Mouse (Mus musculus) inflammation-experienced regulatory T-cells, adult 6 months (primary cell): ENCODE results near the gene Cenpp. TPM values are rescaled to one million over a fixed set of nuclear protein-coding genes. Genes with fewer than 3 reads are reported as not detected.

Experiments
- ATAC-seq: one replicate; pipeline ENCODE4 v1.8.0; 2017
- polyA plus RNA-seq, 3 experiments: library from polyadenylated mRNA; unstranded; fragments of 100-300 nt; shearing (Covaris generic); gene quantifications; one replicate each; pipeline ENCODE4 v1.2.1; 2017

Cenpp gene
- polyA plus RNA-seq, 3 experiments from 2014 or later: 1.8 to 19.9 (median 2.4) TPM

DNA sequence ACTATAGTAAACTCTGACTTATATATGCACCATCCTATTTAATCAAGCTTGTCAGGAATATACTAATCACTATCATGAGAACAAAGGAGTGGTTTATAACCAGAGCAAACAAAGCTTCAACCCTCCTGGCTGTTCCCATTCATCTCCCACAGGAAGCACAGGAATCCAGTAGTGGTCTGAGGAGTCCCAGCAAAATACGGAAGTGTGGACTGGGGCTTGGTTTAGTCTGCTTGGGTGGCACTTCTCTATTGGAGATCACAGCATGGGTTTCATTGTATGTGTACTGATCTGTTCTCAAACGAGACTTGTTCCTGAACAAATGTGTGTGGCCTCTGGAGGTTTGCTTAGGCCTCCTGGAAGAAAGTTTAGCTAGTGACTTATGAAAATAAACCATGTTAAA lies 133.8 kb downstream of the Cenpp start:
- ATAC-seq: no peak

DNA sequence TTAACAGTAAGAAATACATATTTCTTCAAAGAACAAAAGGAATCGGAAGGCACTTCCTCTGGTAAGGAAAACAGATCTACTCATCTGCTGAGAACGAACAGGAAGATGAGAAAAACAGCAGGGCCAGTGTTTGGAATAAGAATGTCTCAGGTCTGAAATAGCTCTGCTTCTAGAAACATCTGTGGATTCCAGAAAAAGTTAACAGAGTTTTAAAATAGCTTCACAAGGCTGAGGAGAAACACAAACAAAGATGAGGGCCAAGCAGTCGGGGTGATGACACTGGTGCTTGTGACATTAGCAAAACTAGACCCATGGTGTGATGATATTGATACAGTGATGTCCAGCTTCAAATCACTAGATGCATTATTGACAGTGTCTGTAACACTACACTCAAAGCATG lies 145.4 kb downstream of the Cenpp start:
- ATAC-seq: no peak

GRCm38 (mm10) chr13:49505776-49506175 lies 146.8 kb downstream of the Cenpp start:
- no peak for ATAC-seq

DNA sequence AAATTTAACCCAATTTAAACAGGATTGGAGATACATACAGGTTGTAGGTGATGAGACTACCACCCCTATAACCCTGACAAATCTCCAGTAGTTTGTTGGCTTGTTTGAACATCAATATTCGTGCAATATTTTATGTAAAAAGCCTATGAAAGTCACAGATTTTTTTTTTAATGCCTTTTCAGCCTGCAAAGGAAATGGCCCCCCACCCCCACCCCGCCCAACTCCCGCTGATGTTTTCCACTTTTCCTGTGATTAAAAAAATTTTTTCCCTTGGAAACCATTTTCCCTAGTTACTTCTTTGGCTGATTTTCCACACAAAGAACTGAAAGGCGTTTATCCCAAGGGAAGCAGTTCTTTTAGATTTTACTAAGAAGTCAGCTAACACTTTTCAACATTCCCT lies 148.1 kb downstream of the Cenpp start, which contains the start of gene Ecm2:
Ecm2 (plus strand) TSS at position 301 of the 400 bp plus-strand sequence.
- no peak for ATAC-seq

DNA sequence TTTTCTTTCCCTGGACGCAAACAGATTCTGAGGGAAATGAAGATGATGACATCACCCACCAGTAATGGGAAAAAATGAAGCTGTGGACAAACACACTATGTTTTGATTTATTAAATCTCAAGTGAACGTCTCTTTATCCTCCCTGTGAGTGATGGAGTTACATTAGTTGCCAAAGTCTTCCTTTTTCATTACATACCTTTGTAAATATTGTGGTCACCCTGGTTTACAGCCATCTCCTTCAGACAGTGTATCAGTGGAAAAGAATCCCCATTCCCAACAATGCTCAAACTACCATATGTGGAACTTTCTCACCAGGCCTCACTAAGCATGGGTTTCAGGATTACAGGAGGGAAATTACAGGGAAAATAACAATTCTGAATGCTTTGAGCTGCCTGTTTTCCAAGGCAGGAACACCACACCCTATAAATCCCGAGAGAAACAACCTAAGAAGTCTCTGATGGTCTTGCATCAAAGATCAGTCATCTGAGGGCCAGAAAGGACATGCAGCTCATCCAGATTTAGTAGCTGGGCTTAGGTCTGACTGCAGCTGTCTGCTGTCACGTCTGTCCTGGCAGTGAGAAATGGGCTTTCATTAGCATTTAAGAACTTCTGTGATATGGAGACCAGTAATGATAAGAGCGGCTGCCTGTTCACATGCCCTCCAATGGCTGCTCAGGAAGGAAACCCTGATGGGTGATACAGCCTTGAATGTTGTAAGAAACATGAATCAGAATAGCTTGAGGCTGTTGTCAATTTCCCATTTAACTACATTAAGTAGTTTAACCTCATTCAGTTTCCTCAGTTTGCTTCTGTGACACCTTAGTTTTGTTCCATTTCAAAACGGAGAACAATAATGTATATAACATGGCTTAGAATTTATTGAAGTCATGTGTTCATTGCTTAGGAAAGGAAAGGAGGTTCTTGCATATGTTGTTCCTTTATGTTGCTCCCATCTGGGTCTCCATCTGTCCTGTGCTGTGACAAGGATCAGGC lies 159.9 kb downstream of the Cenpp start, which contains the start of gene Tes3-ps:
Tes3-ps (plus strand) TSS at position 943 of the 993 bp plus-strand sequence.
- ATAC-seq: no peak

DNA sequence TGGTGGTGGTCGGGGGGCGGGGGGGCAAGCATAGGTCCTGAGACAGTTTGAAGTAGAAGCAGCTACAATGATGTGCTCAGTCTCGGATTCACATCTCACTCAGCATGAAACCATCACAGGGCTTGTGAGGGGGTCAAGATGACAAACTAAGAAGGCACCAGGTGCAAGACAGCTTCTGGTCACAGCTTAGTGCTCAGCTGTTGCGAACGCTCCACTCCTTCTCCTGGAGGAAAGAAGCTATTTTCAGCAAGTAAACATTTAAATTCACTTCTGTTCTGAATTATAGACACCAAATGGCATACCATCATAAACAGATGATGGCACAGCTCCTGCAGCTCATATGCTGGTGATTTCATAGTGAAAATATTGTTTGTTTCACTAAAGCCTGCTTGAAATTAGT lies 167.2 kb downstream of the Cenpp start:
- ATAC-seq: no peak

DNA sequence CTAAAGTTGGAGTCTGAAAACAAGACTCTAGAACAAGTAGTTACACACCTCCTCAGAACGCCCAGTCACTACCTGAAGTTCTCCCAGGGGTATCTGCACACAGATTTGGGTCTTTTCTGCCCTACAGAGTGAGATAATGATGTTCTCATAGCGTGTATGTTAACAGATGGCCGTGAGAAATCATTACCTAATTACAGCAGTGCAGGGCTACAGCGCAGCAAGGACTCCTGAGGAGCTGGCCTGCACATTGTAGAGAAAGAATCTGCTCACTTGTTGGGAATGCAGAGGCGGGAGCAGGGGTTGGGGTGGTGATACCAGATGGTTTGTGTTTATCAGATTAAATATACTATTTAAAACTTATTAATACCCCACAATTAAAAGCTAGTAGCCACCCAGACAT lies 172.0 kb downstream of the Cenpp start:
- no peak for ATAC-seq

DNA sequence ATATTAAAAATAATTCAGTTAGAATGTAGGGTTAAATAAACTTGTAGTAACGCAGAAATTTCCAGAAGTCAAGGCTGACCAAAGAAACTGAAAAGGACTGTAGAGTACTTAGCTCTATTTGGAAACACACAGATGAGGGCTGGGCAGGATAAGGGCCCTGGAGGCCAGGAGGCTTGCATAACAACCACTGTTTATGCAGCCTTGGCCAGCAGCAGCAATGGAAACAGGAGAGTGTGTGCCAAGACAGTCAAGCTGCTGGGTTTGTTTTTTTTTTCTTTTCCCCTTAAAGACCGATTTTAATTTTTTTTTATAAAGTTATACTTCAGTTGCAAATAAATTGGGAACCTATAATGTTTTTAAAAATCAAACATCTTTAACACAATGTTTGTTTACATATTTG lies 172.5 kb downstream of the Cenpp start:
- no peak for ATAC-seq

DNA sequence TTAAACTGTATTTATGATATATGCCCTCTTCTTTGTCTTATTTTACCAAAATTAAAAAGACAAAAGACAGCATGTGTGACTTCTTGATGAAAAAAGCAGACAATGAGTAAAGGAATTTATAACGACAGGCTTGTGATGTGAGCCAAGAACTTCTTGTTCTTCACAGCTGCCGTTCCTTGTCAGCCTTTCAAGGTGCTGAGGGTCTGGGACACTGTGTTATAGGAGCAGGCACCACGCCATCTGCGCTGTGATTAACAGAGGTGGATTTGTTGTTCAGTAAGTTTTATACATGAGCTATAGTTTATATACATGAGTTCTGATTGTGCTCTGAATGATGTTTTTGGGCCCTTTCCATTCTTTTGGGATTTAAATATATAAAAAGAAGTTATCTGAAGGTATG lies 173.2 kb downstream of the Cenpp start:
- ATAC-seq: no peak

- ATAC-seq: no peak
These were observed 173.7 kb downstream of the Cenpp start for GRCm38 (mm10) chr13:49478851-49479374.

- ATAC-seq: no peak
These were observed 174.7 kb downstream of the Cenpp start for GRCm38 (mm10) chr13:49477887-49478286.

GRCm38 (mm10) chr13:49472676-49473005 lies 179.9 kb downstream of the Cenpp start:
- ATAC-seq: no peak

- ATAC-seq: no peak
These were observed 180.5 kb downstream of the Cenpp start for GRCm38 (mm10) chr13:49471981-49472675.

- no peak for ATAC-seq
These were observed 181.8 kb downstream of the Cenpp start for GRCm38 (mm10) chr13:49470806-49471205.

DNA sequence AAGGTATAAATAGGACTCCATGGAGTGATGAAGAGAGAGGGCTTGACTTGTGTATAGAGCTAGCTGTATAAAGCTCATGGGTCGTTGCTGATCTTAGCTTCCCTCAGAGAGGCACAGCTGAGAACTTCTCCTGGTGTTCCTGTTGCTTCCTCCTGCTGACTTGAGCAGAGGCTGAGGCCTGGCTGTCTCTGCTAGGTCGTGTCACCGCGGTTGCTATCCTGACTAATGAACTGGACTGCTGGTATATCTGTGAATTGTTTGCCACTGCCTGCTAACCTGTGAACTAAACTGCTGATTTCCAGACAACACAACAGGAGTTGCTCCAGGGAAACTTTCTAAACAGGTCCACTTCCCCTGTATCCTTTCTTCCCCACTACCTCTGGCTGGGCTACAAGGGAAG lies 182.3 kb downstream of the Cenpp start:
- ATAC-seq: no peak

GRCm38 (mm10) chr13:49469002-49469401 lies 183.6 kb downstream of the Cenpp start:
- no peak for ATAC-seq

DNA sequence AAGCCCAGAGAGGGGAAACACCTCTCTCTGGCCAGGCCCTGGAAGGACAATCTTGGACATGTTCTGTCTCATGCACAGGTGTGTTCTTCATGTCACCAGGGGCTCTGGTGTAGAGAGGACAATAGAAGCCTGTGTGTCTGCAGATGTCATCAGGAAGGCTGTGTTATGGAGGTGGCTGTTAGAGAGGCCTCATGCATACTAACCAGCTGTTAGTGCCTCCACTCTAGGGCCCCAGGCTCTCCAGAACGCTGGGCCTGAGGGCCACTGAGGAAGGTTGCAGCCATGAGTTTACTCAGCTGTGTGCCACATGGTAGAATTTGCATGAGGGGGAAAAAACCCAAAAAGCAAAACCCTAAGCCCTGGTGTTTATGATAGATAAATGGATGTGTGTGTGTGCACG lies 185.0 kb downstream of the Cenpp start:
- ATAC-seq: no peak

GRCm38 (mm10) chr13:49466393-49467075 lies 186.1 kb downstream of the Cenpp start:
- ATAC-seq: no peak

DNA sequence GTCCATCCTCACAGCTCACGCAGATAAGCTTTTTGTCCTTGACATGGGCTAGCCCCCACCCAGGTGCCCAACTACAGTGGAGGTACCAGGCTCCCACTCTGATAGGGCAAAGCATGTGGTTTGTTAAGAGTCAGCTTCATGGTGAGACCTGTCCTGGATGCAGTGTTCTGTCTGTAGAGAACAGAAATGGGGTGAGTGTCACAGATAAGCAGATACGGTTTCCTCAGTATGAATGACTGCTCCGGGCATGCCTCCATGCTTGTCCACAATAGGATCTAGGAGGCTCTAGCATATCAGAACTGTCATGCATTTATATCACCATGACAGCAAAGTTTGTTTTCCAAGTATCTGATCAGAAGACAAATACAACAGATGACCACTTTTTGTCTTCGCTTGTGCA lies 186.7 kb downstream of the Cenpp start:
- ATAC-seq: no peak

- no peak for ATAC-seq
These were observed 189.7 kb downstream of the Cenpp start for GRCm38 (mm10) chr13:49462921-49463320.

- no peak for ATAC-seq
These were observed 191.0 kb downstream of the Cenpp start for GRCm38 (mm10) chr13:49461458-49462132.

DNA sequence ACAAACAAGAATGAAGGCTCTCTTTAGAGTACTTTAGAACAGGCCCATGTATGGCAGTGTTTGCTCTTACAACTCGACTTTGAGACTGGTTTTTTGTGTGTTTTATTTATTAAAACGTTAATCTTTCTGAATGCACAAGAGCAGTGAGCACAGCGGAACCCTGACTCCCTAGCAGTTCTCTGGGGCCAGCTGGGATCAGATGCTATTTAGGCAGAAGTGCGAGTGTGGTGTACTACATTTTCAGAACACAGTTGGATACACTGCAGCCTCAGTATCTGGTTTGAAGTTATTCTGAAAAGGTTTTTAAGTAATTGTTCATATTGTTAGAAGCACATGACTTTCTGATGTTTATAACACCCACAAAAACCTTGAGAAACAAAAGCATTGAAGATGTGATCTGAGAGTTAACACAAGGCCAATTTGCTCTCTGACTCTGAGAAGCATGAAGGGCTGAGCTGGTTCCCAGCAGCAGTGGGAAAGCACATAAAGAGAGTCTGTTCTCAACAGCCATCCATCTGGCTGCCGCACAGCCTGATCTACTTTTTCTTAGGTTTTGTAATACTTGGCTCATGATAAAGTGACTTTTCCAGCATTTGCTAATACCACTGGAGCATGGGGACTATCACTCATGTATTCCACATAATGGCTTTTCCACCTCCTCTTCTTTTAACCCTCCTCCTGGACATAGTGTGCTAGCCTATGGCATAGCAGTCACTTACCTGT lies 191.7 kb downstream of the Cenpp start:
- ATAC-seq: no peak
